Mouse (Mus musculus) fat pad, adult 2 months (tissue): ENCODE data around the gene Akr1d1.

Experiments
- DNase-seq: peaks from one replicate; pipeline ENCODE4 v3.0.0-alpha.2; 2011; ENCODE audit warnings: low read depth, low spot score; ENCODE audit errors: extremely low read depth

Gene Akr1d1

GRCm38 (mm10) chr6:37529940-37530339, at the start of gene Akr1d1:
Akr1d1 (plus strand) TSS chr6:37530173.
- DNase-seq, result no peak

GRCm38 (mm10) chr6:37481147-37481546, 48.8 kb upstream of the Akr1d1 start:
- no peak for DNase-seq

GRCm38 (mm10) chr6:37483262-37483661, 46.7 kb upstream of the Akr1d1 start:
- no peak for DNase-seq

- no peak for DNase-seq
Observed at GRCm38 (mm10) chr6:37484588-37485070, 45.3 kb upstream of the Akr1d1 start.

- DNase-seq, result no peak
Observed at GRCm38 (mm10) chr6:37486502-37486901, 43.5 kb upstream of the Akr1d1 start.

- DNase-seq, result no peak
Observed at GRCm38 (mm10) chr6:37492241-37492640, 37.7 kb upstream of the Akr1d1 start.

GRCm38 (mm10) chr6:37494957-37495356, 35.0 kb upstream of the Akr1d1 start:
- DNase-seq, result no peak

GRCm38 (mm10) chr6:37496866-37497265, 33.1 kb upstream of the Akr1d1 start:
- no peak for DNase-seq

- no peak for DNase-seq
Observed at GRCm38 (mm10) chr6:37505588-37505987, 24.4 kb upstream of the Akr1d1 start.

- DNase-seq, result no peak
Observed at GRCm38 (mm10) chr6:37506909-37507515, 23.0 kb upstream of the Akr1d1 start.

GRCm38 (mm10) chr6:37510786-37511185, 19.2 kb upstream of the Akr1d1 start:
- DNase-seq, result no peak

- DNase-seq, result no peak
Observed at GRCm38 (mm10) chr6:37520631-37521375, 9.2 kb upstream of the Akr1d1 start.

GRCm38 (mm10) chr6:37532036-37532435, 2.1 kb downstream of the Akr1d1 start:
- DNase-seq, result no peak

- no peak for DNase-seq
Observed at GRCm38 (mm10) chr6:37536831-37537230, 6.9 kb downstream of the Akr1d1 start.

GRCm38 (mm10) chr6:37537801-37538200, 7.8 kb downstream of the Akr1d1 start:
- no peak for DNase-seq

GRCm38 (mm10) chr6:37538792-37539191, 8.8 kb downstream of the Akr1d1 start:
- no peak for DNase-seq

- DNase-seq, result no peak
Observed at GRCm38 (mm10) chr6:37539403-37539802, 9.4 kb downstream of the Akr1d1 start.

GRCm38 (mm10) chr6:37540113-37540512, 10.1 kb downstream of the Akr1d1 start:
- DNase-seq, result no peak

GRCm38 (mm10) chr6:37541171-37541570, 11.2 kb downstream of the Akr1d1 start:
- no peak for DNase-seq

- DNase-seq, result no peak
Observed at GRCm38 (mm10) chr6:37542145-37542544, 12.2 kb downstream of the Akr1d1 start.

GRCm38 (mm10) chr6:37552760-37553159, 22.8 kb downstream of the Akr1d1 start:
- DNase-seq, result no peak

- DNase-seq, result no peak
Observed at GRCm38 (mm10) chr6:37553926-37554325, 24.0 kb downstream of the Akr1d1 start.
